Mouse (Mus musculus) liver, embryonic 14.5 days (tissue): ENCODE data around the gene Crx. TPM values are rescaled to one million over a fixed set of nuclear protein-coding genes. Genes with fewer than 3 reads are reported as not detected.

Source experiments
- ATAC-seq: fragments of 200-750 bp; cut with Nextera tagmentation; 2 replicates; pipeline ENCODE4 v1.8.0; 2017; ENCODE audit warnings: moderate number of reproducible peaks, mild to moderate bottlenecking, moderate library complexity; ENCODE audit not compliant: insufficient read depth
- DNase-seq, 3 experiments: peaks; one replicate each; pipeline ENCODE4 v3.0.0-alpha.2; 2012 to 2013; ENCODE audit warnings: low read depth in 3 of 3, low spot score in 3 of 3
- H3K27ac ChIP-seq: fragments of 300-500 bp; sonication (generic); 2 replicates; pipeline ENCODE4 v1.5.1; 2014; ENCODE audit warnings: moderate library complexity, mild to moderate bottlenecking, control low read depth, inconsistent platforms
- H3K27me3 ChIP-seq: fragments of 300-500 bp; sonication (generic); 2 replicates; pipeline ENCODE4 v1.6.1; 2014; ENCODE audit warnings: mild to moderate bottlenecking, low read length, moderate library complexity; ENCODE audit not compliant: control insufficient read depth, insufficient read depth
- H3K36me3 ChIP-seq: fragments of 300-500 bp; sonication (generic); replicated peaks from 2 replicates; pipeline ENCODE4 v1.6.1; 2014; ENCODE audit warnings: low read depth; ENCODE audit not compliant: control insufficient read depth, insufficient read depth
- H3K4me1 ChIP-seq, 2 experiments: fragments of 200-500 bp in 1 of 2; fragments of 300-500 bp in 1 of 2; sonication (generic) in 1 of 2; replicated peaks; 2 replicates each; pipeline ENCODE4 v1.6.1; 2012 to 2014; ENCODE audit warnings: antibody characterized with exemption in 1 of 2, inconsistent platforms in 1 of 2, low read length in 1 of 2; ENCODE audit not compliant: control insufficient read depth in 2 of 2, insufficient read depth in 2 of 2
- H3K4me2 ChIP-seq: fragments of 300-500 bp; sonication (generic); 2 replicates; pipeline ENCODE4 v1.6.1; 2014; ENCODE audit warnings: low read depth, mild to moderate bottlenecking, control low read depth, moderate library complexity
- H3K4me3 ChIP-seq, 2 experiments: fragments of 200-500 bp in 1 of 2; fragments of 300-500 bp in 1 of 2; sonication (generic) in 1 of 2; 2 replicates each; pipeline ENCODE4 v1.5.1; 2012 to 2014; ENCODE audit warnings: low read depth in 2 of 2, low read length in 2 of 2, mild to moderate bottlenecking in 2 of 2, control low read depth in 1 of 2, inconsistent platforms in 1 of 2, moderate library complexity in 1 of 2; ENCODE audit not compliant: insufficient read depth in 1 of 2
- H3K9ac ChIP-seq: fragments of 300-500 bp; sonication (generic); replicated peaks from 2 replicates; pipeline ENCODE4 v1.6.1; 2014; ENCODE audit warnings: mild to moderate bottlenecking, control low read depth, moderate library complexity
- H3K9me3 ChIP-seq: fragments of 300-500 bp; sonication (generic); 2 replicates; pipeline ENCODE4 v1.6.1; 2016; ENCODE audit warnings: low read length, mixed read lengths; ENCODE audit not compliant: control insufficient read depth
- CTCF ChIP-seq: IDR thresholded peaks from 2 replicates; pipeline ENCODE4 v1.5.1; 2016; ENCODE audit warnings: antibody characterized with exemption, low read depth, control low read depth
- EP300 ChIP-seq: IDR thresholded peaks from 2 replicates; pipeline ENCODE4 v1.6.1; 2016; ENCODE audit warnings: antibody characterized with exemption, low read depth
- WGBS: fragments of 180-500 bp; shearing (Covaris S2); extraction: QIAGEN DNeasy Blood & Tissue Kit; methylation state at CpG from one replicate; pipeline ENCODE4 v1.1.7; 2014; ENCODE audit not compliant: insufficient replicate concordance; 5-methylcytosine and 5-hydroxymethylcytosine counted together
- polyA plus RNA-seq, 2 experiments: library from polyadenylated mRNA; depleted of rRNA in 1 of 2; stranded (reverse) in 1 of 2; unstranded in 1 of 2; fragments of >200 nt; fragmentation: Nextera tagmentation in 1 of 2; extraction: Ambion mirVana in 1 of 2; gene quantifications; 2 replicates each; pipeline versions ENCODE4 v1.2.1 to v1.2.3; 2012 to 2014

Gene Crx
- polyA plus RNA-seq (2012; rRNA removed) (not detected in 2 replicates), polyA plus RNA-seq (2014; fragmentation: Nextera tagmentation; extraction: Ambion mirVana) (not detected in 2 replicates)

DNA sequence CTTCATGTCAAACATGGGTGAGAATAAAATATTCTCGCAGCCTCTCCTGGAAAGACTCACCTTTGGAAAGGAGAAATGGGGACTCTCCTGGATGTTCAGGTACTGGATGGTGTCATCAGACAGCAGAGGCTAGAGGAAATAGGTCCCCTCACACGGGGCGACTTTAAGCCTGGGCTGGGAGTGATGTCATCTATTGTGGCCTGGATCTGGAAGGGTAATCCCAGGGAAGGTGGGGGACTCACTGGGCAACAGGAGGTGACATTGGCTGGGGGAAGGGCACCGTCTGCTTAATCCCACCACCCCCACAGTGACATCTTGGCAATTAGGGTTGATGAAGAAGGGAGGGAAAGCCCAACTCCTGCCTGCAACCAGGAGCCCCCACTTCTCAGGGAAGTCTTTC is at the start of gene Crx:
TSS of gene Crx (minus strand) at position 213 of the 400 bp plus-strand sequence.
- no peak for DNase-seq
- no peak within 1 kb of the TSS for H3K9ac ChIP-seq
- no peaks in the 10 kb centered on the region for H3K9me3 ChIP-seq
- no peak for ATAC-seq
- H3K4me1 ChIP-seq, result no peaks in the 10 kb centered on the region
- no peaks in the 10 kb centered on the region for H3K36me3 ChIP-seq
- H3K4me3 ChIP-seq, result no peak within 1 kb of the TSS
- H3K27me3 ChIP-seq, result no peaks in the 10 kb centered on the region
- WGBS, result 17% methylated on average over 4 of the region's 4 CpGs
- no peak within 1 kb of the TSS for H3K27ac ChIP-seq
- H3K4me2 ChIP-seq, result no peak within 1 kb of the TSS
- TF ChIP-seq CTCF, result no peak
- no peak for TF ChIP-seq EP300

DNA sequence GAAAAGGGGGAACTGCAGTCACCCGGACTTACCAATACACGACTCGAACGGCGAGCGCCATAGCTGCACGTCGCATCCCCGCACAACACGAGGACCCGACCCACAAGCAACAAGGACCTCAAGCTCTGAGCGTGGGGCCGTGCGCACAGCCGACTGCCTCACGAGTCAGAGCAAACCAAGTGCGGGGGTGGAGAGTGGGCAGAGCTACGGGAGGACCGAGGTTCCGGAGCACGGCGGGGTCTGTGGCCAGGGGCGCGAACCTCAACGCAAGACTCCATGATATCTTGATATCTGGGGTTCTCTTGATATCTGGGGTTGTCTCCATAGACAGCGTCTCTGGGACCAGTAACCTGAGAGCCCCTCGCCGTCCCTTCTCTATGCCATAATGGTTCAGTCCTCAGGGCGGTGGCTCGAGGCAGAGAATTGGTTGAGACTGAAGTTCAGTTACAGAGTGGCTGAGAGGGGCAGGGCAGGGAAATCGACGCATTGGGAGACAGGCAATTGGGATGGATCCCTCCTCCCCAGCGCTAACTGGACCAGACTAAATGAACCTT is 42.5 kb upstream of the Crx start, which contains the start of gene Selenow:
TSS of gene Selenow (minus strand) at position 183 of the 554 bp plus-strand sequence.
- H3K9me3 ChIP-seq, result no peaks in the 10 kb centered on the region
- ATAC-seq, result peak; percentile 98
- H3K4me1 ChIP-seq, result peaks cover 14 to 36% of the 10 kb centered on the region in 2 experiments
- peak; percentile 84 to 88 (median 85) for DNase-seq
- H3K4me2 ChIP-seq, result peak within 1 kb of the TSS; percentile 66
- H3K27ac ChIP-seq, result peak within 1 kb of the TSS; percentile 46
- H3K27me3 ChIP-seq, result no peaks in the 10 kb centered on the region; the same call in 1 of the 2 replicates
- WGBS, result 0% methylated on average over 33 of the region's 33 CpGs
- TF ChIP-seq EP300 (no peak), CTCF (no peak)
- peak within 1 kb of the TSS; percentile 66 to 92 for H3K4me3 ChIP-seq
- H3K9ac ChIP-seq, result peak within 1 kb of the TSS; percentile 72
- no peaks in the 10 kb centered on the region; the same call in 1 of the 2 replicates for H3K36me3 ChIP-seq

DNA sequence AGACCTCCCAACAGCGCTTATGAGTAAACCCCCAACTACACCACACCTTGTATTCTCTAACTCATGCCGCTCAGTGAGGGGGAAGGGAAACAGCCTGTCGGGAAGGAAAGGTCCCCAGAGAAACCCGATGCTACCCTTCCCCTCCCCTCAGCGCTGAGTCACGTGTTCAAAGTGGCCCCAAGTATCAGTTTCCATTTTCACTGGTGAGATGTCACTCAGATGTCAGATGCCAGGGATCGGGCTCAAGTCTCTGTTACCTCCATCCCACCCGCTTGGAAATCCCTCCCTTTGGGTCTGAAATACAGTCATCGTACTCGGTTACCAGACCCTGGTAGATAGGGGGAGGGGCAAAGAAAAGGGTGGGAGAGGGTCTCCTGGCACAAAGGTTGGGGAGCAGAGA is 42.0 kb upstream of the Crx start:
- Histone ChIP-seq H3K27me3 (no peaks in the 10 kb centered on the region; the same call in 1 of the 2 replicates), H3K9ac (peak overlapping the region; percentile 72), H3K4me2 (peak overlapping the region; percentile 66), H3K4me1 (peaks cover 14 to 36% of the 10 kb centered on the region in 2 experiments), H3K9me3 (no peaks in the 10 kb centered on the region), H3K4me3 (peak overlapping the region; percentile 66 to 92), H3K36me3 (no peaks in the 10 kb centered on the region; the same call in 1 of the 2 replicates), H3K27ac (peak overlapping the region; percentile 46)
- under 1% methylated on average over 10 of the region's 10 CpGs for WGBS
- no peak for TF ChIP-seq CTCF
- no peak for TF ChIP-seq EP300
- ATAC-seq (peak; percentile 47), DNase-seq (peak in 2 of 3 experiments; percentile 38 to 39)

DNA sequence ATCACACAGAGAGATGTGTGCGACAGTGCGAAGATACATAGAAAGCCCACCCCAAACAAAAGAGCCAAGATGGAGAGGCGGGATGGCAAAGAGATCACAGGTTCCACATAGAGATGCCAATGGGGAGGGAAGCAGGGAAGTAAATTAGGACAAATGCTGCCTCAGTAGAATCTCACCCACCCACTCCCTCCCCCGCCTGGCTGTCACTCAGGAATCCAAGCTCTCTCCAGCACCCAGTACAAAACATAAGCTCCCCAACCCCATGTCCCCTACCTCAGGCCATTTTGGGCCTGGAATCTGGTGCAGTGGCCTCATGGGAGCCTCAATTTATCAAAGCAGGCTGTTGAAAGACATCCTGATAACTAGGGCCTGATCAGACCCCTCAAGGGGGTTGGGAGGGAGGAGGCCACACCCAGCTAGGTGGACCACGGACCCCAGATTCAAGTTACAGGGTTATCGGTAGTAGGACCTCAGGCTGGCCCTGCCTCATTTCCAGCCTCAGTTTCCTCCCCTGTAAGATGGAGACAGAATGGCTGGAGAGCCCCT is 41.0 kb upstream of the Crx start:
- peak overlapping the region; percentile 66 to 92 for H3K4me3 ChIP-seq
- H3K4me2 ChIP-seq, result peak overlapping the region; percentile 66
- H3K36me3 ChIP-seq, result no peaks in the 10 kb centered on the region; the same call in 1 of the 2 replicates
- no peaks in the 10 kb centered on the region for H3K9me3 ChIP-seq
- peaks cover 14 to 36% of the 10 kb centered on the region in 2 experiments for H3K4me1 ChIP-seq
- WGBS, result 60% methylated on average over 6 of the region's 6 CpGs
- no peak for ATAC-seq
- no peak overlapping the region for H3K27ac ChIP-seq
- DNase-seq, result no peak
- peak overlapping the region; percentile 72 for H3K9ac ChIP-seq
- no peaks in the 10 kb centered on the region; the same call in 1 of the 2 replicates for H3K27me3 ChIP-seq
- TF ChIP-seq EP300 (no peak), CTCF (no peak)

DNA sequence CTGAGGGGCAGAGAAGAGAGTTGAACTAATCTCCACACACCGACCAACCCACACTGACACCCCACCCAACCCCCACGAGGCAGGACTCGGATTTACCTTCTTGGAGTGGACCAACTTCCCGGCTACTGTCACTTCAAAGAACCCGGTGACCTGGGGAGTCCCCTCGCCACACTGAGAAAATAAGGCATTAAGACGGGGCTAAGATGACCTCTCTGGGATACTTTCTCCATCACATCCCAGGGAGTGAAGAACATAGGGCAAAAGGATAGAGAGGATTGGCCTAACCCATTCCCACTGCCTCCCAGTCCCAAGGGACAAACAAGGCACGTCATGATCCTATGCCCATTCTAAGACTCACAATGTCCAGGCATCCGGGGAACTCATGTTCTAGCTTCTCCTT is 40.2 kb upstream of the Crx start:
- ATAC-seq, result no peak
- H3K4me2 ChIP-seq, result peak overlapping the region; percentile 66; the same call in 1 of the 2 replicates
- WGBS, result 83% methylated on average over 9 of the region's 9 CpGs

More for the DNA sequence above, 40.2 kb upstream of the Crx start:
- H3K4me1 ChIP-seq, result peaks cover 14 to 36% of the 10 kb centered on the region in 2 experiments
- no peak for DNase-seq
- H3K27ac ChIP-seq, result no peak overlapping the region
- no peak overlapping the region for H3K9ac ChIP-seq
- no peak overlapping the region; a peak in 1 of 4 replicates for H3K4me3 ChIP-seq
- no peaks in the 10 kb centered on the region; the same call in 1 of the 2 replicates for H3K36me3 ChIP-seq
- no peaks in the 10 kb centered on the region; the same call in 1 of the 2 replicates for H3K27me3 ChIP-seq
- H3K9me3 ChIP-seq, result no peaks in the 10 kb centered on the region
- TF ChIP-seq CTCF (no peak), EP300 (no peak)
